Mouse (Mus musculus) testis, adult 2 months (tissue): ENCODE results near the gene Adamts15.

Experiments used
- CTCF ChIP-seq: fragments of 200-500 bp; IDR thresholded peaks from 2 replicates; pipeline ENCODE4 v1.5.1; 2012; ENCODE audit warnings: low read depth, mild to moderate bottlenecking, inconsistent platforms, low read length, moderate library complexity; ENCODE audit not compliant: control insufficient read depth, insufficient read depth, insufficient replicate concordance
- POLR2A ChIP-seq: fragments of 200-500 bp; IDR thresholded peaks from 2 replicates; pipeline ENCODE4 v1.6.1; 2012; ENCODE audit warnings: low read depth, mild to moderate bottlenecking, inconsistent platforms, low read length, moderate library complexity; ENCODE audit not compliant: control insufficient read depth

- no peak for TF ChIP-seq POLR2A
- no peak for TF ChIP-seq CTCF
Observed at GRCm38 (mm10) chr9:30963780-30964179, 41.5 kb upstream of the Adamts15 start.
